Mouse (Mus musculus): ENCODE data around the gene Cnnm2. TPM values are rescaled to one million over a fixed set of nuclear protein-coding genes. Genes with fewer than 3 reads are reported as not detected.

Gene Cnnm2
- total and polyA plus RNA-seq, 3 experiments = 4.0 to 10.7 TPM; not detected in 1

- Histone ChIP-seq H3K36me3 (ENCODE audit: control insufficient read depth in 1 of 2, insufficient read depth in 2 of 2, low read length in 2 of 2) (peaks cover 0 to 2% of the 10 kb centered on the region in 2 experiments; a peak in 1 of 4 replicates), H3K27me3 (ENCODE audit: control insufficient read depth in 1 of 2, insufficient read depth in 2 of 2, low read length in 2 of 2) (no peaks in the 10 kb centered on the region), H3K27ac (ENCODE audit: control insufficient read depth, low read depth, low read length) (no peak overlapping the region), H3K4me1 (ENCODE audit: control insufficient read depth in 1 of 2, insufficient read depth in 2 of 2, low read length in 2 of 2) (peaks cover 0 to under 1% of the 10 kb centered on the region in 2 experiments; a peak in 1 of 4 replicates), H3K79me2 (ENCODE audit: control insufficient read depth, insufficient read depth, low read length, poor library complexity) (no peaks in the 10 kb centered on the region), H3K4me3 (ENCODE audit: control insufficient read depth in 1 of 2, insufficient read depth in 1 of 2, low read depth in 2 of 2, low read length in 2 of 2) (no peak overlapping the region), H3K9me3 (replicated peaks; ENCODE audit: insufficient read depth, low read length) (no peaks in the 10 kb centered on the region), H3K9ac (ENCODE audit: control insufficient read depth, low read depth, low read length, poor library complexity, severe bottlenecking) (no peak overlapping the region)
- TF ChIP-seq E2F4 (IDR thresholded peaks at IDR 0.05; ENCODE audit: borderline replicate concordance, low read depth, low read length) = no peak
- TF ChIP-seq GABPA (IDR thresholded peaks at IDR 0.05; ENCODE audit: low read depth, low read length) = no peak
- no peak for TF ChIP-seq BHLHE40 (IDR thresholded peaks at IDR 0.05; ENCODE audit: borderline replicate concordance, low read depth, low read length)
- no peak for TF ChIP-seq RAD21 (IDR thresholded peaks at IDR 0.05; ENCODE audit: low read depth, low read length)
- TF ChIP-seq TAL1 (IDR thresholded peaks at IDR 0.05; ENCODE audit: low read length) = no peak
- TF ChIP-seq USF1 (IDR thresholded peaks at IDR 0.05; ENCODE audit: low read depth, low read length) = no peak
- TF ChIP-seq HCFC1 (IDR thresholded peaks at IDR 0.05; ENCODE audit: low read depth, low read length) = no peak
- TF ChIP-seq MYB (IDR thresholded peaks at IDR 0.05; ENCODE audit: low read depth, low read length) = no peak
- TF ChIP-seq MXI1 (IDR thresholded peaks at IDR 0.05; ENCODE audit: low read depth, low read length) = no peak
- no peak for TF ChIP-seq CHD2 (IDR thresholded peaks at IDR 0.05; ENCODE audit: low read length)
- TF ChIP-seq TCF12 (IDR thresholded peaks at IDR 0.05; ENCODE audit: low read depth, low read length) = no peak
- no peak for TF ChIP-seq POLR2A (IDR thresholded peaks at IDR 0.05; ENCODE audit: control insufficient read depth in 1 of 2, insufficient read depth in 1 of 2, low read depth in 1 of 2, low read length in 2 of 2, poor library complexity in 1 of 2)
- no peak for TF ChIP-seq MAX (IDR thresholded peaks at IDR 0.05; ENCODE audit: low read length)
- no peak for TF ChIP-seq ETS1 (IDR thresholded peaks at IDR 0.05; ENCODE audit: low read depth, low read length)
- no peak for TF ChIP-seq USF2 (IDR thresholded peaks at IDR 0.05; ENCODE audit: borderline replicate concordance in 1 of 2, insufficient read depth in 1 of 2, low read depth in 1 of 2, low read length in 2 of 2)
- no peak for TF ChIP-seq ZC3H11A (IDR thresholded peaks at IDR 0.05; ENCODE audit: low read depth, low read length)
- TF ChIP-seq MYC (IDR thresholded peaks at IDR 0.05; ENCODE audit: low read depth, low read length) = no peak
- TF ChIP-seq MAFK (IDR thresholded peaks at IDR 0.05; ENCODE audit: borderline replicate concordance, low read depth, low read length) = no peak
- no peak for TF ChIP-seq POLR2AphosphoS5 (IDR thresholded peaks at IDR 0.05; ENCODE audit: borderline replicate concordance, low read depth, low read length)
- no peak for TF ChIP-seq KAT2A (conservative IDR thresholded peaks at IDR 0.05; ENCODE audit: low read depth, low read length)
- no peak for DNase-seq (ENCODE audit: low read depth, low spot score)
These were observed 109.7 kb downstream of the Cnnm2 start for GRCm38 (mm10) chr19:46871096-46871495.

DNA sequence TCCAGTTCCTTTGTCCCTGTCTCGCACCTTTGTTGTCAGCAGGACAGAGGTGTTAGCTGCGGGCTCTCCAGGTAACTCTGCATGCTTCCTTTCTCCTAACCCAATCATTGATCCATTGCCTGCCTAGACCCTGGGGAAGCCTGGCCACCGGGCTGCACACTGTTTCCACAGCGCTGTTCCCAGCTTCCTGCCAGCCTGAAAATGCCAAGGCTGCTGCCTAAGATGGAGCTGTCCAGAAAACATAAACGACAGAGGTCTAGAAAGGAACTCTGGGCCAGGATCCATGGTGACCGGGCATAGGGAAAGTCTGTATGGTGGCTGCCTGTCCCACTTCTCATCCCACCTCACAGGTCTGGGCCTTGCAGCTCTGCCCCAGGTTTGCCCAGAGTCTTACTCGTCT, 110.3 kb downstream of the Cnnm2 start:
- H3K36me3 ChIP-seq (ENCODE audit: control insufficient read depth in 1 of 2, insufficient read depth in 2 of 2, low read length in 2 of 2) = peaks cover 0 to 2% of the 10 kb centered on the region in 2 experiments; a peak in 1 of 4 replicates

More for the DNA sequence above, 110.3 kb downstream of the Cnnm2 start:
- Histone ChIP-seq H3K79me2 (ENCODE audit: control insufficient read depth, insufficient read depth, low read length, poor library complexity) (no peaks in the 10 kb centered on the region), H3K27me3 (ENCODE audit: control insufficient read depth in 1 of 2, insufficient read depth in 2 of 2, low read length in 2 of 2) (no peaks in the 10 kb centered on the region), H3K9ac (ENCODE audit: control insufficient read depth, low read depth, low read length, poor library complexity, severe bottlenecking) (no peak overlapping the region), H3K27ac (ENCODE audit: control insufficient read depth, low read depth, low read length) (no peak overlapping the region), H3K9me3 (replicated peaks; ENCODE audit: insufficient read depth, low read length) (no peaks in the 10 kb centered on the region), H3K4me1 (ENCODE audit: control insufficient read depth in 1 of 2, insufficient read depth in 2 of 2, low read length in 2 of 2) (no peaks in the 10 kb centered on the region), H3K4me3 (ENCODE audit: control insufficient read depth in 1 of 2, insufficient read depth in 1 of 2, low read depth in 2 of 2, low read length in 2 of 2) (no peak overlapping the region)
- no peak for DNase-seq (ENCODE audit: low read depth, low spot score)
- no peak for TF ChIP-seq POLR2AphosphoS5 (IDR thresholded peaks at IDR 0.05; ENCODE audit: borderline replicate concordance, low read depth, low read length)
- TF ChIP-seq USF2 (IDR thresholded peaks at IDR 0.05; ENCODE audit: borderline replicate concordance in 1 of 2, insufficient read depth in 1 of 2, low read depth in 1 of 2, low read length in 2 of 2) = no peak
- TF ChIP-seq E2F4 (IDR thresholded peaks at IDR 0.05; ENCODE audit: borderline replicate concordance, low read depth, low read length) = no peak
